9 mouse cellular contexts compared by ENCODE assay signal in genomic region chr10:37337172-37337620, GRCm38 (mm10).
DNase-seq lines count a peak whose midpoint lies in the region; ATAC-seq and TF ChIP-seq lines count a peak whose summit lies in the region.
"Had no signal": no experiment of that assay in that cellular context is flagged by ENCODE, and none has a peak within 500 bp of the region (broad histone marks: within the 10 kb centered on the region; RNA-seq: fewer than 3 reads in every experiment).

No protein-coding gene starts in this region.

- no peaks in the 10 kb centered on the region for H3K36me3 ChIP-seq in forebrain, embryonic 10.5 days (replicated peaks)
- no peaks in the 10 kb centered on the region for H3K36me3 ChIP-seq in forebrain, embryonic 13.5 days (ENCODE audit: poor library complexity, severe bottlenecking)
- H3K36me3 ChIP-seq in ES-E14 (ENCODE audit: control insufficient read depth, insufficient read depth, low read length, poor library complexity, severe bottlenecking): no peaks in the 10 kb centered on the region
- no peaks in the 10 kb centered on the region; the same call in 1 of the 2 replicates for H3K36me3 ChIP-seq in heart, adult 2 months (ENCODE audit: control insufficient read depth, insufficient read depth, low read length)
- H3K36me3 ChIP-seq: limb, embryonic 15.5 days had no signal

- in situ Hi-C loops in ES-E14 (cut with MboI; ENCODE audit: low sequenced_read_pairs in 2 of 2, unreplicated experiment in 2 of 2): no loop called here

- no peak for ATAC-seq in forebrain, embryonic 13.5 days

- no peak overlapping the region for H3K4me3 ChIP-seq in forebrain, embryonic 10.5 days
- no peak overlapping the region for H3K4me3 ChIP-seq in forebrain, embryonic 13.5 days
- H3K4me3 ChIP-seq in ES-E14 (ENCODE audit: insufficient read depth in 1 of 2, low read depth in 1 of 2, low read length in 2 of 2, poor library complexity in 1 of 2, severe bottlenecking in 1 of 2): no peak overlapping the region
- no peak overlapping the region for H3K4me3 ChIP-seq in heart, adult 2 months
- H3K4me3 ChIP-seq: limb, embryonic 15.5 days had no signal

- peak overlapping the region; percentile 40; the same call in 1 of the 2 replicates for H3K27ac ChIP-seq in forebrain, embryonic 10.5 days
- H3K27ac ChIP-seq in forebrain, embryonic 13.5 days: no peak overlapping the region
- H3K27ac ChIP-seq in ES-E14 (ENCODE audit: insufficient read depth, low read depth, low read length, poor library complexity, severe bottlenecking): no peak overlapping the region
- peak overlapping the region; percentile 58 for H3K27ac ChIP-seq in heart, adult 2 months
- H3K27ac ChIP-seq: limb, embryonic 15.5 days had no signal

- TF ChIP-seq POLR2A in heart, adult 2 months (IDR thresholded peaks at IDR 0.05; ENCODE audit: insufficient read depth, low read depth, low read length): no peak

- no peaks in the 10 kb centered on the region for H3K9me3 ChIP-seq in forebrain, embryonic 10.5 days
- no peaks in the 10 kb centered on the region for H3K9me3 ChIP-seq in forebrain, embryonic 13.5 days (replicated peaks)
- no peaks in the 10 kb centered on the region for H3K9me3 ChIP-seq in ES-E14 (ENCODE audit: control insufficient read depth, insufficient read depth, low read depth, low read length)
- H3K9me3 ChIP-seq: limb, embryonic 15.5 days had no signal

- 70% methylated on average over 3 of the region's 3 CpGs for WGBS in forebrain, embryonic 10.5 days
- WGBS in forebrain, embryonic 13.5 days: 80% methylated on average over 3 of the region's 3 CpGs
- 25% methylated on average over 3 of the region's 3 CpGs for WGBS in heart, adult 2 months

- peaks cover 8% of the 10 kb centered on the region for H3K4me1 ChIP-seq in forebrain, embryonic 10.5 days
- no peaks in the 10 kb centered on the region for H3K4me1 ChIP-seq in forebrain, embryonic 13.5 days
- peaks cover 0 to 2% of the 10 kb centered on the region in 2 experiments; a peak in 1 of 4 replicates for H3K4me1 ChIP-seq in ES-E14 (ENCODE audit: control insufficient read depth in 2 of 2, insufficient read depth in 2 of 2, low read length in 2 of 2, poor library complexity in 1 of 2)
- peaks cover 10% of the 10 kb centered on the region for H3K4me1 ChIP-seq in heart, adult 2 months (ENCODE audit: control insufficient read depth, insufficient read depth, low read length)
- H3K4me1 ChIP-seq: limb, embryonic 15.5 days had no signal

- no peaks in the 10 kb centered on the region for H3K27me3 ChIP-seq in forebrain, embryonic 10.5 days (ENCODE audit: poor library complexity, severe bottlenecking)
- no peaks in the 10 kb centered on the region for H3K27me3 ChIP-seq in forebrain, embryonic 13.5 days
- H3K27me3 ChIP-seq in heart, adult 2 months (ENCODE audit: control insufficient read depth, insufficient read depth, low read length): no peaks in the 10 kb centered on the region
- H3K27me3 ChIP-seq: limb, embryonic 15.5 days had no signal

- H3K4me2 ChIP-seq in forebrain, embryonic 13.5 days: no peak overlapping the region
- H3K4me2 ChIP-seq: limb, embryonic 15.5 days had no signal

- TF ChIP-seq CTCF in heart, adult 2 months (IDR thresholded peaks at IDR 0.05): no peak

- intact Hi-C loops in heart, adult 2 months (cut with DNase I): no loop called here

- no peak for TF ChIP-seq EP300 in heart, adult 2 months (IDR thresholded peaks at IDR 0.05; ENCODE audit: insufficient read depth, low read depth, low read length)

- no peak overlapping the region for H3K9ac ChIP-seq in forebrain, embryonic 13.5 days
- H3K9ac ChIP-seq in ES-E14 (ENCODE audit: insufficient read depth, low read depth, low read length, poor library complexity, severe bottlenecking): no peak overlapping the region
- no peak overlapping the region for H3K9ac ChIP-seq in heart, adult 2 months (ENCODE audit: low read depth, low read length)
- H3K9ac ChIP-seq: limb, embryonic 15.5 days had no signal

- no peak for DNase-seq in forebrain, embryonic 10.5 days (ENCODE audit: extremely low spot score, low spot score)
- DNase-seq in ES-E14 (ENCODE audit: low read depth, low spot score): no peak
- peak in 1 of 2 experiments; percentile 56 for DNase-seq in heart, adult 2 months
- DNase-seq in kidney, postnatal 4 days: peak; percentile 9 to 45
- peak; percentile 42 to 45 for DNase-seq in urinary bladder, postnatal 36 days (ENCODE audit: low spot score in 2 of 2)
- no peak for DNase-seq in left cerebral cortex, adult 9 months (ENCODE audit: low spot score in 2 of 2)
- no peak for DNase-seq in right cerebral cortex, postnatal 4 days

- H3K79me2 ChIP-seq in heart, adult 2 months (replicated peaks; ENCODE audit: control insufficient read depth, insufficient read depth, low read length): no peaks in the 10 kb centered on the region

TF ChIP-seq in ES-E14, 5 proteins besides CTCF, POLR2A, EP300 and RAD21:
- no peak for TF ChIP-seq ZNF384 (IDR thresholded peaks at IDR 0.05; ENCODE audit: low read depth, low read length)
- no peak for TF ChIP-seq HCFC1 (IDR thresholded peaks at IDR 0.05; ENCODE audit: borderline replicate concordance, insufficient read depth, low read length)
- no peak for TF ChIP-seq ZC3H11A (IDR thresholded peaks at IDR 0.05; ENCODE audit: borderline replicate concordance, low read depth, low read length)
- 0 out of 2 replicates have a peak, but pooled peaks have one; percentile 22 for TF ChIP-seq MAFK (IDR thresholded peaks at IDR 0.05; ENCODE audit: insufficient read depth, low read depth, low read length)
- no peak for TF ChIP-seq CHD2 (IDR thresholded peaks at IDR 0.05; ENCODE audit: low read depth, low read length)

Comparison
In these comparisons a context has a peak if more than half of its experiments do, and no peak if none do; other contexts are left out.
1. H3K27ac ChIP-seq: peak in forebrain, embryonic 10.5 days (single experiment) and heart, adult 2 months (single experiment); none in forebrain, embryonic 13.5 days (single experiment) and ES-E14 (single experiment).
2. DNase-seq: peak in kidney, postnatal 4 days (2 of 2) and urinary bladder, postnatal 36 days (2 of 2); none in forebrain, embryonic 10.5 days (single experiment), ES-E14 (single experiment), left cerebral cortex, adult 9 months (0 of 2) and right cerebral cortex, postnatal 4 days (single experiment).